Mouse (Mus musculus): ENCODE data around the gene Fam163a. TPM values are rescaled to one million over a fixed set of nuclear protein-coding genes. Genes with fewer than 3 reads are reported as not detected.

The Fam163a gene
- polyA plus RNA-seq, 1 experiment from 2014 or later: not detected

DNA sequence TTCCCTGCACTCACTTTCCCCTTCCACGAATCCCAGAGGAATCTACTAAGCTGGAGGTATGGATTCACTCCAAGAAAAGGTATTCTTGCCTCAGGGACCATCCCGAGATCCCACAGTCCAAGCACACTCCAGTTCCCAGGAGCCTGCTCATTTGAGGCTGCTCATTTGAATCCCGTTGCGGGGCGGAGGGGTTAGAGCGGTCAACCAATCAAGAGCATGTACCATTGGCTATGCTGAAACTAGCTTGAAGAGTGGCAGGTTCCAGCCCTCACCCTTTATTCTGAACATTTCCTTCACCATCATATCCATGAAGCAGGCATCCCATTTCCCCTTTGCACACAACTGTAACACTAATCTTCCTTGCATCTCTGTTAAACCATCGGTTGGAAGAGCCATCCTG lies 92.7 kb downstream of the Fam163a start:
- no peaks in the 10 kb centered on the region for H3K27me3 ChIP-seq
- H3K36me3 ChIP-seq (replicated peaks): no peaks in the 10 kb centered on the region
- ATAC-seq (ENCODE audit: insufficient read depth): no peak
- H3K4me1 ChIP-seq (replicated peaks): peaks cover 28% of the 10 kb centered on the region
- H3K9me3 ChIP-seq (replicated peaks): no peaks in the 10 kb centered on the region
- no peak overlapping the region for H3K27ac ChIP-seq (replicated peaks)
- WGBS (ENCODE audit: insufficient replicate concordance): 69% methylated on average over 7 of the region's 7 CpGs
- no peak overlapping the region for H3K4me3 ChIP-seq (replicated peaks)
- H3K4me2 ChIP-seq: no peak overlapping the region
- H3K9ac ChIP-seq: no peak overlapping the region

DNA sequence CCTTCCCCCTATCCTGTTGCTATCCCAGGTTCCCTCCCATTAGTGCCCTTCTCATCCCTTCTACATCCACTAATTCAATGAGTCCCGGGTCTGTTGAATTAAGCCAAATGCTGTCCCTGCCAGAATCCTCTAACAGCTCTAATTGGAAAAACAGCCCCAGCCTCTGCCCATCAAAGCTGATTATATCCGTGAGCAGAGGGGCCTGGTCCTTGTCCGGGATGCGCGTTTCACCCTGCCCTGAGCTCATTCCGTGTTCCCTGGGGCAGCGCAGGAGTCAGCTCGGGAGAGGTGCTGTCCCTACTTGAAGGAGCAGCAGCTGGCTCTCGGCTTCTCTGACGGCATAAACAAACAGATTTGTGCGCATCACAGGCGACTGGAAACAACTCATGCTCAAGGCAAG lies 93.1 kb downstream of the Fam163a start:
- H3K36me3 ChIP-seq (replicated peaks): no peaks in the 10 kb centered on the region
- no peak overlapping the region for H3K4me3 ChIP-seq (replicated peaks)
- peaks cover 28% of the 10 kb centered on the region for H3K4me1 ChIP-seq (replicated peaks)
- H3K4me2 ChIP-seq: no peak overlapping the region
- no peak overlapping the region for H3K9ac ChIP-seq
- 67% methylated on average over 12 of the region's 12 CpGs for WGBS (ENCODE audit: insufficient replicate concordance)
- no peaks in the 10 kb centered on the region for H3K9me3 ChIP-seq (replicated peaks)
- H3K27me3 ChIP-seq: no peaks in the 10 kb centered on the region
- no peak overlapping the region for H3K27ac ChIP-seq (replicated peaks)
- no peak for ATAC-seq (ENCODE audit: insufficient read depth)

DNA sequence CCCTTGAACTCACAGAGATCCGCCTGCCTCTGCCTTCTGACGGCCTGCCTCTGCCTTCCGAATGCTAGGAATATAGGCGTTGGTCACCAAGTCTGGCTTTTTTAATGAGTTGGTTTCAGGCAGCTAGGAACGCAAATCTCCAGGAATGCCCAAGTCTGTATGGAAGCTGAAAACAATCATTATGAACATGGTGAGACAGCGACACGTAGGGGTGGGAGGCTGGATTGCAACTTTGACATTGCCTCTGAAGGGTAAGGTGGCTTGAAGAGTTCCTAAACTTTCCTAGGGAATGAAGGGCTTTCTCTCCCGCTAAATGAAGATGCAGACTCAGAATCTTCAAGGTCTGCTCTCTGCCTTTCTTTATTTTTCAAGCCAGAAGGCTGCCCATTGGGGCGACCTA lies 93.7 kb downstream of the Fam163a start:
- H3K9ac ChIP-seq: no peak overlapping the region
- H3K27ac ChIP-seq (replicated peaks): no peak overlapping the region
- no peaks in the 10 kb centered on the region for H3K27me3 ChIP-seq
- no peak overlapping the region for H3K4me3 ChIP-seq (replicated peaks)
- no peaks in the 10 kb centered on the region for H3K36me3 ChIP-seq (replicated peaks)
- H3K9me3 ChIP-seq (replicated peaks): no peaks in the 10 kb centered on the region
- H3K4me2 ChIP-seq: no peak overlapping the region
- ATAC-seq (ENCODE audit: insufficient read depth): no peak
- 69% methylated on average over 9 of the region's 9 CpGs for WGBS (ENCODE audit: insufficient replicate concordance)
- H3K4me1 ChIP-seq (replicated peaks): peaks cover 22% of the 10 kb centered on the region

DNA sequence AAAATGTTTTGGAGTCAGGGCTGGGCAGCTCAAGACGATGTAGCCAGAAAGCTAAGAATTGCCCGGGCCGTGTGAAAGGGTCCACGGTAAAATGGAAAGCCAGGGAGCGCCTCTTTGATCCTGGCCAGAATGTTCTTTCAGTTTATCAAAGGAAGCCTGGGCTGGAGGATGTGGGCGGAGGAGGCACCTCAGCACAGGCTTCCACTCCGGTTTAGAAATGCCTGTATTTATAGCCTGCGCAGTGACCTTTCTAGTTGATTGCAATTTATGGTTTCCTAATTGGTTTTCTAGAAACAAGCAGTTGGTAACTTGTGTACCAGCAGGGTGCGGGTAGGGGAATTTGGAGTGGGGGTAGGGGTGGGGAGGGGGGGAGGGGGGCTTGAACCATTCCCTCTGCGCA lies 96.4 kb downstream of the Fam163a start:
- Histone ChIP-seq H3K9ac (no peak overlapping the region), H3K27me3 (no peaks in the 10 kb centered on the region), H3K9me3 (replicated peaks) (no peaks in the 10 kb centered on the region), H3K4me1 (replicated peaks) (no peaks in the 10 kb centered on the region; the same call in 1 of the 2 replicates), H3K36me3 (replicated peaks) (no peaks in the 10 kb centered on the region), H3K4me3 (replicated peaks) (no peak overlapping the region), H3K27ac (replicated peaks) (no peak overlapping the region), H3K4me2 (no peak overlapping the region)
- 18% methylated on average over 10 of the region's 10 CpGs for WGBS (ENCODE audit: insufficient replicate concordance)
- ATAC-seq (ENCODE audit: insufficient read depth): no peak

DNA sequence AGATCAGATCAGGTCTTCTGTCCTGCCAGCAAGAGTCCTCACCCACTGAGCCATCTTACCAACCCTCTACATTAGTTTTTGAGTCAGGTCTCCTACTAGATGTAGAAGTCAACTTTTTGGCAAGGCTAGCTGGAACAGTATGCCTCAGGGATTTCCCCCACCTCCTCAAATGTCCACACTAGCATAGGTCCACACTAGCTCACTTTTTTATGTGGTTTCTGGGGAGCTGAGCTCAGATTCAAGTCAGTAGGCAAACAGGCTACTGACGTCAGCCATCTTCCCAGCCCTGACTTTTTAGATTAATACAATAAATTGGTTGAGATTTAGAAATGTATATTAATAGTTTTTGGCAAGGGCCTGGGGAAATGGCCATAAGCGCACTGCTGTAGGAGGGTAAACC lies 97.4 kb downstream of the Fam163a start:
- 67% methylated on average over 2 of the region's 2 CpGs for WGBS (ENCODE audit: insufficient replicate concordance)

DNA sequence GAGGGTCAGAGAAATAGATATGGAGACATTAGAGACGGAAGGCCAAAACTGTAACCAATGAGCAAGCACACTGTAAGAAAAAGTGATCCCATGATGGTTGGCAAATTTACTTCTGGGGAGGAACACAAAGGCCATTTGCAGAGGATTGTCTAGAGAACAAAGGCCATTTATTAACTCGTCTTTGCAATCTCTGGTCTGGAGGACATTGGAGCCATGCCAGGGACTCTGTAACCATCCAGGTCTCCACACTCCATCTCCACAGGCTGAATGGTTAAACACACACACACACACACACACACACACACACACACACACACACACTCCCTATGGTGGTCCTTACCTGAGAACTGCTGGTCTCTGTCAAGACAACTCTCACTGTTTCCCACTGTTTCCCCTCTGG lies 99.4 kb downstream of the Fam163a start:
- H3K4me1 ChIP-seq (replicated peaks): no peaks in the 10 kb centered on the region
- no peaks in the 10 kb centered on the region for H3K27me3 ChIP-seq
- ATAC-seq (ENCODE audit: insufficient read depth): no peak
- WGBS (ENCODE audit: insufficient replicate concordance): 64% methylated on average over 2 of the region's 2 CpGs
- H3K9me3 ChIP-seq (replicated peaks): no peaks in the 10 kb centered on the region
- H3K9ac ChIP-seq: no peak overlapping the region
- no peak overlapping the region for H3K4me2 ChIP-seq
- H3K27ac ChIP-seq (replicated peaks): no peak overlapping the region
- H3K4me3 ChIP-seq (replicated peaks): no peak overlapping the region
- no peaks in the 10 kb centered on the region for H3K36me3 ChIP-seq (replicated peaks)

More for the DNA sequence above, 97.4 kb downstream of the Fam163a start:
- Histone ChIP-seq H3K9me3 (replicated peaks) (no peaks in the 10 kb centered on the region), H3K27ac (replicated peaks) (no peak overlapping the region), H3K27me3 (no peaks in the 10 kb centered on the region), H3K9ac (no peak overlapping the region), H3K36me3 (replicated peaks) (no peaks in the 10 kb centered on the region), H3K4me3 (replicated peaks) (no peak overlapping the region), H3K4me2 (no peak overlapping the region), H3K4me1 (replicated peaks) (no peaks in the 10 kb centered on the region)
- no peak for ATAC-seq (ENCODE audit: insufficient read depth)

DNA sequence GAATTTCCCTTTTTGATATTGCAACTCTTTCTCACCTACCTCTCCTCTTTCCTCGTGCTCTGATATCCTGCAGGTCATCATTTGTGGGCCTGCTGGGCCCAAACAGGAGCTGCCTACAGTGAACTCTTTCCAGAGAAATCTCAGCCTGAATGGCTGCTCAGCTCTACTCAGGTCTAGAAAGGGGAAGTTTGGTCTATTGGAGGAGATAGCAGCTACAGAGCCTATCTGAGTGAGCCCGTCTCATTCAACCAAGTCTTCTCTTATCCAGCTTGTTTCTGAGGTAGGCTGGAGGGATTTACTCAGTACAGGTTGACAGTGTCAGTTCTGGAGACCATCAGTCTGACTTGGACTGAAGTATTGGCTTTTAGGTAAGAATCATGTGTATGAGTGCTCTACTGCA lies 101.1 kb downstream of the Fam163a start:
- H3K4me2 ChIP-seq: no peak overlapping the region

DNA sequence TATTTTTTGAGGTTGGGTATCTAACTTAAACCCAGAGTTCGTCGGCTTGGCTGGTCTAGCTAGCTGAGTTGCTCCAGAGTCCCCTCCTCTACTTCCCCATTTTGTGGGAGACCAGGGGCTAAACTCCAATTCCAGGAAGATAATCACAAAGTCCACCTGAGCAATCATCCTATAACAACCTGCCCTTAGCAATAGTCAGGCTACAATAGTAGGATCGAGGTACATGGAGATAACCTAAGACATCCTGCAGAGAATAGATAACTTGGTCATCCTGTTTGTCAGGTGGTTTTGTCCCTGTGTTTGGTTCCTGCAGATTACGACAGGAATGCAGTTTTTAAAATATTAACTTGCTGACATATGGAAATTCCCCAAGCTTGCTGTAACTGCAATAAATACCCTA lies 113.0 kb downstream of the Fam163a start:
- WGBS (ENCODE audit: insufficient replicate concordance): 14% methylated on average over 4 of the region's 4 CpGs
- 0 out of 2 replicates have a peak, but pooled peaks cover 2% of the 10 kb centered on the region for H3K27me3 ChIP-seq

More for the DNA sequence above, 101.1 kb downstream of the Fam163a start:
- no peak for ATAC-seq (ENCODE audit: insufficient read depth)
- Histone ChIP-seq H3K4me1 (replicated peaks) (no peaks in the 10 kb centered on the region), H3K4me3 (replicated peaks) (no peak overlapping the region), H3K9me3 (replicated peaks) (no peaks in the 10 kb centered on the region), H3K36me3 (replicated peaks) (no peaks in the 10 kb centered on the region), H3K9ac (no peak overlapping the region), H3K27me3 (no peaks in the 10 kb centered on the region), H3K27ac (replicated peaks) (no peak overlapping the region)
- WGBS (ENCODE audit: insufficient replicate concordance): 44% methylated on average over 2 of the region's 2 CpGs

DNA sequence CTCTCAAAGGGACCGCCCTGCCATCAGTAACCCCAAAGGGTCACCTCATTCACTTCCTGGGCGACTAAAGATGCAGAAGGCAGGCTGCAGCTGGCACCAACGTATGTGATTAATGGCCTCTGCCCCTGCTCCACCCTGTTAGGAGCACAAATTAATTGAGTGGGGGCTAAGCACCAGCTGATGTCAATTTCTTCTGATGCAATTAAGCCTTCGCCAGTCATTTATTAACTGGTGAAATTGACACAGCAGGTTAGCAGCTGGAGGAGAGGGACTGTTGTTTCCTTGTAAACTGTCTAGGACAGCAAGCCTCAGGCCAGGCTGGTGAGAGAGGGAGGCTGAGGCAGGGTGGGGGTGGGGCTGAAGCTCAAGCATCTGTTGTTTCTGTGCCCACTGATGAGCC lies 114.8 kb downstream of the Fam163a start:
- Histone ChIP-seq H3K27me3 (0 out of 2 replicates have a peak, but pooled peaks cover 2% of the 10 kb centered on the region), H3K4me3 (replicated peaks) (no peak overlapping the region), H3K4me1 (replicated peaks) (peaks cover 17% of the 10 kb centered on the region), H3K27ac (replicated peaks) (no peak overlapping the region), H3K36me3 (replicated peaks) (no peaks in the 10 kb centered on the region), H3K4me2 (no peak overlapping the region), H3K9ac (no peak overlapping the region), H3K9me3 (replicated peaks) (no peaks in the 10 kb centered on the region)
- WGBS (ENCODE audit: insufficient replicate concordance): 81% methylated on average over 4 of the region's 4 CpGs
- no peak for ATAC-seq (ENCODE audit: insufficient read depth)

More for the DNA sequence above, 113.0 kb downstream of the Fam163a start:
- H3K4me2 ChIP-seq: no peak overlapping the region
- H3K4me1 ChIP-seq (replicated peaks): peaks cover 17% of the 10 kb centered on the region
- H3K27ac ChIP-seq (replicated peaks): no peak overlapping the region
- H3K36me3 ChIP-seq (replicated peaks): no peaks in the 10 kb centered on the region
- no peak for ATAC-seq (ENCODE audit: insufficient read depth)
- H3K4me3 ChIP-seq (replicated peaks): no peak overlapping the region
- no peaks in the 10 kb centered on the region for H3K9me3 ChIP-seq (replicated peaks)
- H3K9ac ChIP-seq: no peak overlapping the region

DNA sequence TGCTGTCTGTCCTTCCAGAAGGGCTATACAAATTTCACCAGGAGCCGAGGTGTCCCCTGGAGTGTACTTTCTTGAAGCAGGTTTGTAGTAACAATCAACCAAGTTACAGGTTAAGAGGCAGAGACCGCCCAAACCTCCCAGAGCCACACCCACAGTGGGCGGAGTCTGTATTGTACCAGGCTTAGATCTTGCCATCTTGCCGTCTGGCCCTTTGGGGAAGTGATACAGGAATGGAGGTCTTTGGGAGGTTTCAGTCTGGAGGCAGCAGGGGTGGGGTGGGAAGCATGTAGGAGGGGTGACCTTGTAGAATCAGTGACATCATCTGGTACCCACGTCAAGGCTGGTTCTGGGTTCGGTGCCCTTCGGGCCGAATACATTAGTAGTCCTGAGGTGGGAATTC lies 115.3 kb downstream of the Fam163a start:
- 62% methylated on average over 8 of the region's 8 CpGs for WGBS (ENCODE audit: insufficient replicate concordance)
- no peaks in the 10 kb centered on the region for H3K9me3 ChIP-seq (replicated peaks)
- no peak overlapping the region for H3K4me3 ChIP-seq (replicated peaks)
- H3K9ac ChIP-seq: no peak overlapping the region
- ATAC-seq (ENCODE audit: insufficient read depth): no peak
- 0 out of 2 replicates have a peak, but pooled peaks cover 2% of the 10 kb centered on the region for H3K27me3 ChIP-seq
- no peak overlapping the region for H3K27ac ChIP-seq (replicated peaks)
- H3K36me3 ChIP-seq (replicated peaks): no peaks in the 10 kb centered on the region
- peaks cover 17% of the 10 kb centered on the region for H3K4me1 ChIP-seq (replicated peaks)
- H3K4me2 ChIP-seq: no peak overlapping the region

DNA sequence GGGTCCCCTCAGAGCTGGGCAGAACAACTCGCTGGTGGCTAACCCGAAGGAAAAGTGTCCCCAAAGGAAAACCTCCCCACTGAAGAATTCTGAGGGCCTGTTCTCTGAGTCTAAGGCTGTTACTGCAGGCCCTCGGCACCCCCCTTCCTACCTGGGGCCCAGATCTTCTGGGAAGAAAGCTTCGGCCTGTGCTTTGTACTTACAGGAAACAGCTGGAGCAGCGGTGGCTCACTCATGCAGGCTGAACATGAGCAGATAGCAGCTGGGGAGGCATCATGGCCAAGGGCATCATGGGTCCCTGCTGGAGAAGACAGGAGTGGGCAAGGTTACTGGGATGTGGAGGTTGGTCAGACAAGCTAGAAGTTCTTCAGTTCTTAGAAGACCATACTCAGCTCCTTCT lies 117.2 kb downstream of the Fam163a start:
- WGBS (ENCODE audit: insufficient replicate concordance): 27% methylated on average over 5 of the region's 5 CpGs
- no peak overlapping the region for H3K4me3 ChIP-seq (replicated peaks)
- H3K27me3 ChIP-seq: 0 out of 2 replicates have a peak, but pooled peaks cover 2% of the 10 kb centered on the region
- H3K27ac ChIP-seq (replicated peaks): no peak overlapping the region
- H3K9me3 ChIP-seq (replicated peaks): no peaks in the 10 kb centered on the region
- H3K4me2 ChIP-seq: no peak overlapping the region
- no peak for ATAC-seq (ENCODE audit: insufficient read depth)
- H3K36me3 ChIP-seq (replicated peaks): no peaks in the 10 kb centered on the region
- H3K4me1 ChIP-seq (replicated peaks): peaks cover 17% of the 10 kb centered on the region
- H3K9ac ChIP-seq: no peak overlapping the region

DNA sequence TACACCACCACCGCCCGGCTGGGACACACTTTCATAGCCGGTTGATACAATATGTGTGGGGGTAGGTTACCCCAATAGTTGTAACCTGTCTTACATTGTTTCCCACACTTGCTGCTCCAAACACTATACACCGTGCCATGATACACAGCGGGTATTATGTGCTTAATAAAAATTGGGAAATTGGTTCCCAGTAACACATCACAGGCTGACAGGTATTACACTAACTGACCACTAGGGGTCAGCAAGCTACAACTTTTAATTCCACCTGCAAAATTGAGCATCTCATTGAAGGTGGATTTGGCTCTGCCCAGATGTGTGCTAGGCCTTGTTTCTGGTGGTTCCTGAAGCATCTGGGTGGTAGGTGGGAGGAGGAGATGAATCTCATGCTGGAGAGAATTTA lies 119.1 kb downstream of the Fam163a start:
- Histone ChIP-seq H3K4me3 (replicated peaks) (no peak overlapping the region), H3K36me3 (replicated peaks) (no peaks in the 10 kb centered on the region), H3K27ac (replicated peaks) (no peak overlapping the region), H3K4me1 (replicated peaks) (peaks cover 11% of the 10 kb centered on the region), H3K4me2 (no peak overlapping the region), H3K9ac (no peak overlapping the region), H3K27me3 (0 out of 2 replicates have a peak, but pooled peaks cover 2% of the 10 kb centered on the region), H3K9me3 (replicated peaks) (no peaks in the 10 kb centered on the region)
- 52% methylated on average over 5 of the region's 5 CpGs for WGBS (ENCODE audit: insufficient replicate concordance)
- no peak for ATAC-seq (ENCODE audit: insufficient read depth)

Data from liver, embryonic 15.5 days (tissue).